Mouse (Mus musculus) small intestine, adult 2 months (tissue): ENCODE measurements around the gene Klk10.

Experiments
- CTCF ChIP-seq: fragments of 200-500 bp; IDR thresholded peaks from 2 replicates; pipeline ENCODE4 v1.5.1; 2012; ENCODE audit warnings: low read depth, mild to moderate bottlenecking, control low read depth, inconsistent platforms, low read length, moderate library complexity, mixed read lengths; ENCODE audit not compliant: insufficient replicate concordance, insufficient read length; ENCODE audit errors: extremely low read depth
- POLR2A ChIP-seq: fragments of 200-500 bp; IDR thresholded peaks from 2 replicates; pipeline ENCODE4 v1.6.1; 2012; ENCODE audit warnings: low read depth, mild to moderate bottlenecking, control low read depth, inconsistent platforms, low read length, moderate library complexity

- TF ChIP-seq POLR2A (no peak), CTCF (no peak)
Measured at GRCm38 (mm10) chr7:43816746-43817145, 35.9 kb downstream of the Klk10 start.
